In genomic region chr9:32668075-32668673, GRCm38 (mm10) we compare ENCODE assay signal across 8 mouse cellular contexts. TPM values are rescaled to one million over a fixed set of nuclear protein-coding genes. Genes with fewer than 3 reads are reported as not detected.
A peak's percentile ranks its signal among the peaks of the same experiment; 100 is the strongest.
DNase-seq lines count a peak whose midpoint lies in the region; ATAC-seq and TF ChIP-seq lines count a peak whose summit lies in the region.

No protein-coding gene starts in this region.

- H3K27me3 ChIP-seq in neural tube, embryonic 12.5 days (replicated peaks), result peaks cover 39% of the 10 kb centered on the region
- peaks cover 89% of the 10 kb centered on the region for H3K27me3 ChIP-seq in forebrain, embryonic 12.5 days
- peaks cover 17% of the 10 kb centered on the region for H3K27me3 ChIP-seq in midbrain, postnatal 0 days (ENCODE audit: insufficient read depth, low read length)

- H3K4me1 ChIP-seq in neural tube, embryonic 12.5 days, result peaks cover 31% of the 10 kb centered on the region
- peaks cover 28% of the 10 kb centered on the region for H3K4me1 ChIP-seq in forebrain, embryonic 12.5 days
- H3K4me1 ChIP-seq in midbrain, postnatal 0 days (ENCODE audit: insufficient read depth, low read length), result peaks cover 9% of the 10 kb centered on the region; the same call in 1 of the 2 replicates

- 0 out of 2 replicates have a peak, but pooled peaks have one; percentile 18 for ATAC-seq in neural tube, embryonic 12.5 days (ENCODE audit: low FRiP score, low read depth)
- peak; percentile 33; the same call in 1 of the 2 replicates for ATAC-seq in forebrain, embryonic 12.5 days (ENCODE audit: low FRiP score)
- ATAC-seq in midbrain, postnatal 0 days (ENCODE audit: low FRiP score), result peak; percentile 65

- no peak overlapping the region for H3K9ac ChIP-seq in neural tube, embryonic 12.5 days
- H3K9ac ChIP-seq in forebrain, embryonic 12.5 days, result no peak overlapping the region
- H3K9ac ChIP-seq in midbrain, postnatal 0 days (replicated peaks; ENCODE audit: low read length, poor library complexity, severe bottlenecking), result no peak overlapping the region

- intact Hi-C loops in heart, postnatal 25 days (cut with DNase I), result no loop called here

- peak overlapping the region; percentile 22; the same call in 1 of the 2 replicates for H3K4me2 ChIP-seq in neural tube, embryonic 12.5 days (replicated peaks)
- H3K4me2 ChIP-seq in forebrain, embryonic 12.5 days, result no peak overlapping the region
- no peak overlapping the region for H3K4me2 ChIP-seq in midbrain, postnatal 0 days (ENCODE audit: low read depth, low read length, poor library complexity, severe bottlenecking)

- no peaks in the 10 kb centered on the region for H3K36me3 ChIP-seq in neural tube, embryonic 12.5 days
- no peaks in the 10 kb centered on the region for H3K36me3 ChIP-seq in forebrain, embryonic 12.5 days (replicated peaks)
- H3K36me3 ChIP-seq in midbrain, postnatal 0 days (ENCODE audit: insufficient read depth, low read length), result no peaks in the 10 kb centered on the region

- no peak overlapping the region for H3K27ac ChIP-seq in neural tube, embryonic 12.5 days
- H3K27ac ChIP-seq in forebrain, embryonic 12.5 days, result no peak overlapping the region
- H3K27ac ChIP-seq in midbrain, postnatal 0 days (ENCODE audit: low read depth, low read length), result no peak overlapping the region

- peak; percentile 21 for DNase-seq in heart, adult 8-10 months (ENCODE audit: low spot score)
- DNase-seq in heart, postnatal 25 days (ENCODE audit: low spot score), result no peak
- no peak for DNase-seq in neural tube, embryonic 10.5 days (ENCODE audit: extremely low spot score, low spot score)
- peak; percentile 43 for DNase-seq in midbrain, postnatal 0 days (ENCODE audit: low spot score)
- DNase-seq in urinary bladder, postnatal 10 days (ENCODE audit: low spot score), result no peak
- DNase-seq in cerebellum, postnatal 25 days, result no peak

- 59% methylated on average over 9 of the region's 9 CpGs for WGBS in neural tube, embryonic 12.5 days
- 48% methylated on average over 9 of the region's 9 CpGs for WGBS in forebrain, embryonic 12.5 days
- WGBS in midbrain, postnatal 0 days, result 49% methylated on average over 9 of the region's 9 CpGs

- no peak for TF ChIP-seq CTCF in midbrain, postnatal 0 days (IDR thresholded peaks at IDR 0.05)

- no peaks in the 10 kb centered on the region for H3K9me3 ChIP-seq in neural tube, embryonic 12.5 days
- H3K9me3 ChIP-seq in forebrain, embryonic 12.5 days, result no peaks in the 10 kb centered on the region
- H3K9me3 ChIP-seq in midbrain, postnatal 0 days (ENCODE audit: low read length), result no peaks in the 10 kb centered on the region

- no peak overlapping the region for H3K4me3 ChIP-seq in neural tube, embryonic 12.5 days
- H3K4me3 ChIP-seq in forebrain, embryonic 12.5 days (replicated peaks), result no peak overlapping the region
- H3K4me3 ChIP-seq in midbrain, postnatal 0 days (ENCODE audit: low read depth, low read length), result no peak overlapping the region

RNA-seq across cellular contexts. Expression of gene Ets1, which starts 32.2 kb away (rescaled TPM):
- 10 to 100 TPM; 38.1 to 53.7 (median 46.6) TPM for total RNA-seq in heart, adult 8-10 months (2022)
- 10 to 100 TPM; 64.3 to 67.1 TPM for total RNA-seq in heart, postnatal 25 days (2021)
- polyA plus RNA-seq in neural tube, embryonic 12.5 days (2016; fragmentation: Nextera tagmentation; extraction: Ambion mirVana), result 32.8 and 36.6 TPM in 2 replicates
- polyA plus RNA-seq in forebrain, embryonic 12.5 days (2016; fragmentation: Nextera tagmentation; extraction: Ambion mirVana), result 21.1 and 22.1 TPM in 2 replicates
- total RNA-seq in midbrain, postnatal 0 days (2014; rRNA removed), result 10.8 and 16.0 TPM in 2 replicates
- 8.4 and 8.9 TPM in 2 replicates for polyA plus RNA-seq in midbrain, postnatal 0 days (2015; fragmentation: Nextera tagmentation; extraction: Ambion mirVana)

Comparison
In these comparisons a context has a peak if more than half of its experiments do, and no peak if none do; other contexts are left out.
1. DNase-seq: peak in heart, adult 8-10 months (single experiment) and midbrain, postnatal 0 days (single experiment); none in heart, postnatal 25 days (single experiment), neural tube, embryonic 10.5 days (single experiment), urinary bladder, postnatal 10 days (single experiment) and cerebellum, postnatal 25 days (0 of 2).
2. Peak in every context shown above with its lines, with median percentiles within 50 percentile points of each other: ATAC-seq.